Mouse (Mus musculus): ENCODE measurements around the gene Fry.
"Not testable (repeated sequence)": the region's sequence is repeated elsewhere in the genome, so short reads cannot be mapped to it uniquely, and the experiment has no call there.

The Fry gene

DNA sequence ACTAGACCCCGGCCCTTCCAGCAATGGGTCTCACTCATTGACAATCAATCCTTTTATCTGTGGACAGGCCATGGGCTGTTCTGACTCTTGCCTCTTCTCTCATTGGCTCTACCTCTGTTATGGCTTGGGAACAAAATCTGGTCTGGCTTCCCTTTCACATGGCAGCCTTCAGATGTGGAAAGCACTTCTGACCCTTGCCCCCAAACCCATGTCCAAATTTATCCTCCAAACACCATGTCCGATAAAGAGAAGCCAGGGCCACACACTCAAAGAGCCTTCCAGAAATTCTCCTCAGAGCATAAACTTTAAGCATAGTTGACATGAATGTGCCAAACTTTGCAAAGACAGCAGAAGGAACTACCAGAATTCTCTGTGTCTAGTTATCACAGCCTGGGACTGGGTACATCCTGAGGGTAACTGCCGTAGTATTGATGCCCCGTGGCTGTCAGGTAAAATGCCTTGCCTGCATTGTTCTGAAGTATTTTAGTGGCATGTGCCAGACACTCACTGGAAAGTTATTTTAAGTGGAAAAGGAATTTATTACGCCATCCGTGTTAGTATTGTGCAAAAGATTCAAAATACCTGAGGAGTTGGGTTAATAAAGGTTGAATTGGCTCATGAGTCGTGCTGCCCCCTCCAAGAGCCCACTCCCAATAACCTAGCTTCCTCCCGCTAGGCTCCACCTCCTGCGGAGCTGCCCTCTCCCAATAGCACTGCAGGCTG, 333.0 kb downstream of the Fry start:
- DNase-seq (ENCODE audit: low read depth, low spot score), result no peak

DNA sequence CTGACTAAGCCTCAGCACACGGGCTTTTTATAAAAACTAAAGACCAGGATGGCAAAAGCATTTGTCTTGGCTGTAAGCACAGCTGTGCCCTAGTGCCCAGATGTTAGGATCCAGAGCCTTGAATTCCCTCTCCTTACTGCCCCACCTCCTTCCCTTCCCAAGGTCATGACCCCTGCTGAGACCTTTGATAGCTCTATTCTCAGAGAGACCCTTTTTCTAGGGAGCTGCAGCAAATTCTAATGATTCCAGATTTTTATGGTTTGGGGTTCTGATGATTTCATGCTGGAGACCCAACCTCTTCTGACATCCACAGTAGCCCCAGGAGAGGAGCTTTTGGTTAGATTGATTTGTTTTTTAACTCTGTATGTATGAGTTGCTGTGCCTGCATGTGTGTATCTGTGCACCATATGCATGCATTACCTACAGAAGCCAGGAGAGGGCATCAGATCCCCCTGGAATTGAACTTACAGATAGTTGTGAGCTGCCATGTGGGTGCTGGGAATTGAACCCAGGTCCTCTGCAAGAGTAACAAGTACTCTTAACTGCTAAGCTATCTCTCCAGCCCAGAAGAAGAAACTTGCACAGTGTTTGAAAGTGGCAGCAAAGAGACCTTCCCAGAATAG, 333.7 kb downstream of the Fry start:
- no peak for DNase-seq (ENCODE audit: low read depth, low spot score)

DNA sequence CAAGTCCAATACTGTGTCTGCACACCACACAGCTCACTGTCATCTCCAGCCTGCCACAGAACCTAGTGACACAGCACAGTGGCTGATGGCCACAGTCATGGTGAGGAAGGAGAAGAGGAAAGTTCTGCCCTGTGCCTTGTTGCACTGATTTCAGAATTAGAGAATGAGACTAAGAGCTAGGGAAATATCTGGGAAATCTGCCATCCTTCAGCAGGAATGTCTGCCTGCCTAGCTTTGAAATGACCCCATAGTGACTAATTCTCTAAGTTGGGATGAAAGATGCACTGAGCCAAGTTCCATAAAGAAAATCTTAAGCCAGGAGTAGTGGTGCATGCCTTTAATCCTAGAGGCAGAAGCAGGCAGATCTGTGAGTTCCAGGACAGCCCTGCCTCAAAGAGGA, 334.2 kb downstream of the Fry start:
- no peak for DNase-seq (ENCODE audit: low read depth, low spot score)

DNA sequence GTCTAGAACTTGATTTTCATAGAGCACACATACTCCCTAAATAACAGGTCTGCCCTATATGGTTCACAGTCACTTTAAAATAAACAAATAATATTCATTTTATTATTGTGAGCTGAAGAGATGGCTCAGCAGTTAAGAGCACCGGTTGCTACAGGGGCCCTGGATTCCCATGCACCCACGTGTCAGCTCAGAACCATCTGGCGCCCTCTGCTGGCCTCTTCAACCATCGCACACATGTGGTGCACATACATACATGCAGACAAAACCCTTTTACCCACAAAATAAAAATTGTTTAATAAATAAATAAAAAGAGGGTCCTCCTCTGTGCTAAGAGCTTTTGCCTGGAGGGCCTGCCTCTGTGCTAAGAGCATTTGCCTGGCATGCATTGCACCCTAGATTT, 335.0 kb downstream of the Fry start:
- no peak for DNase-seq (ENCODE audit: low read depth, low spot score)

DNA sequence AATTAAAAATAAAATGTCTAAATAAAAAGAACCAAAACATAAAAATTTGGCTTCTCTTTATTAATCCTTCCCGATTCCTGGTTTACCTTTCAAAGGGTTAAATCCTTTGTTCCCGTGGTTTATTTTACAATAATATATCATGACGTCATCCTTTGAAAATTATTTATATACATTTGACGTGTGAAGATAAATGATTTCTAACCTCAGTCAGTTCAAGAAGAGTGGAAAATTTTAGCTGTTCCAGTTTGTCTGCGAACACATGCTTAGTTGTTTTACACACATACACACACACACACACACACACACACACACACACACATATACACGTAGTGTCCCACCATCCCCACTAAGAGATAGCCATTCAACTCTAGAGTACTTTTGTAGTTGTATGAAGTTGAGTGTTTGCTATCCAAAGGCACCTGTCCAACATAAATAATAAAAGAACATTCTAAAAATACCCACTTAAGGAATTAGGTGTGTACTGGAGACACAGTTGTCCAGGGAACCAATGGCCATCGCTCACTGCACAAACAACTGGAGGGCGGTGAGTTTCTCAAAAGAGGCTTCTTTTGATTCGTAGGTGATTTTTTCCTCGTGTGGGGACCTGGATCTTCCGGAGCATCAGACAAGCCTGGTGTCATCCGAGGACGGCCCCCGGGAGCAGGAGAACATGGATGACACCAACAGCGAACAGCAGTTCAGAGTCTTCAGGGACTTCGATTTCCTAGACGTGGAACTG, 338.9 kb downstream of the Fry start:
- no peak for DNase-seq (ENCODE audit: low read depth, low spot score)

DNA sequence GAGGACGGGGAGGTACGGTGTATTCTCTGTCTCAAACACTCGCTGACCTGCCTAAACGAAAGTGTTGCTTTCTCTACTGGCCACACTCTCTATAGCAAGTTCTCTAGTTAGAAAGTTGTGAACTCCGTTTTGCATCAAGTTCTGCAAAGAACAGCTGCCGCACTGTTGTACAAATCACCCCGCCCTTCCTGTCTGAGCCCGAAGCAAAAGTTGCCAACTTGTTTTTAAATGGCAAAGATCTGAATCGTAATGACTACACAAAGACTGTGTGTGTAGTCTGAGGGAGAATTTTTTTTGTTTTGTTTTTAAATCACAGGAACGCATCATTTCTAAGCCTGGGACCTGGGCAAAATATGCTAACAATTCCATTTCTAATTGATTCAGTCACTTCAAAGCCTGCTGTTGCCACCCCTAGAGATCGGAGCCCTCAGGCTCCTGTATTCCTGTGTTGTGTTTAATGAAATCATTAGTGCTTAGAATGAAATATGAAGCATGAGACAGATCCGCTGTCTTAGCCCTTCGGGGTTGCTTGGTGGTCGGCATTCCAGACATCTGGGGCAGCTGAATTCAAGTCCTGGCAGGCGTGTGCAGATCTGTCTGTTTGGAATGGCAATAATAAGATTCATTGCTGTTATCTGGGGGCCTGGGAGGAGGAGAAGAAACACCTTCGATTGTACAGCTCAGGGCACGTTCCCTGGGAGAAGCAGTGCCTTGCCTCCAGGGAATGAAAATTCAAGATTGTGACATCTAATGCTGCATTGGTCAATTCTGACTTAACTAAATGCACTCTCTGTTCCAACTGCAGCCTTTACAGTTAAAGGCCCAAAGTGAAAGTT, 339.7 kb downstream of the Fry start:
- DNase-seq (ENCODE audit: low read depth, low spot score), result no peak

DNA sequence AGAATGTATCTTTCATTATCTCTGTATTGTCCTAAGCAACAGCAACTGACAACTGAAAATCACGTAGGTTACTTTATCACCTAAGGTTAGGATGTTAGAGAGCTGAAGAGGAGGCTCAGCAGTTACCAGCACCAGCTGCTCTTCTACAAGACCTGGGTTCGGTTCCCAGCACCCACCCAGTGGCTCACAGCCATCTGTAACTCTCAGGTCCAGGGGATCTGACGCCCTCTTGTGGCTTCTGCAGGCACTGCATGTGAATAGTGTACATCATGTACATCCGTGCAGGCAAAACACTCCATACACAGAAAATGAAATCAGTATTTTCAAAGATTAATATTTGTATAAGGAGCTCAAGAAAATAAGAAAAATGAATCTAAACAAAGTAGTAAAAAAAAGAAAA, 341.4 kb downstream of the Fry start:
- no peak for DNase-seq (ENCODE audit: low read depth, low spot score)

DNA sequence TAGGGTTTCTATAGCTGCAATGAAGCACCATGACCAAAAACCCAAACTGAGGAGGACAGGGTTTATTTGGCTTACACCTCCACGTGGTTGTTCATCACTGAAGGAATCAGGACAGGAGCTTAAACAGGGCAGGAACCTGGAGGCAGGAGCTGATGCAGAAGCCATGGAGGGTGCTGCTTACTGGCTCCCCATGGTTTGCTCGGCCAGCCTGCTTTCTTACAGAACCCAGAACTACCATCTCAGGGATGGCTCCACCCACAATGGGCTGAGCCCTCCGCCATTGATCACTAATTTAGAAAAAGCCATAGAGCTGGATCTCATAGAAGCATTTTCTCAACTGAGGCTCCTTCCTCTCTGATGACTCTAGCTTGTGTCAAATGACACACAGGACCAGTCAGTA, 346.3 kb downstream of the Fry start:
- DNase-seq (ENCODE audit: low read depth, low spot score), result no peak

DNA sequence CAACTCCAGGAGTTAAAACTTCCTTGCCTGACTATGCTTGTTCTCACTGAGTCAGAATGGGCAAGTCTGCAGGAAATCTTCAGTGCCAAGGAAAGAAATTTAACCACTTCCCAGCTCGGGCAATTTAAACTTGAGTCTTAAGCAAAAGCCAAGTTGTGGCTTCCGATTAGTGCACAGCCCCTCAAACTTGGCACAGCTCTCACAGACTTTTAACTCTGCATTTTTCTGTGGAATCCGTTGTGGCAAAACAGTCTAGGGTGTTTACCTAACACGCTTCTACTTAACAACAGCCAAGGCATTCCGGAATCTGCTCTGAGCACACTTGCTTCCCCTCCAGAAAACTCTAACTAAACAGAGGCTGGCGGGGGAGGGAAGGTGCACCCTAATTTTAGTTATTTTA, 346.8 kb downstream of the Fry start:
- no peak for DNase-seq (ENCODE audit: low read depth, low spot score)

DNA sequence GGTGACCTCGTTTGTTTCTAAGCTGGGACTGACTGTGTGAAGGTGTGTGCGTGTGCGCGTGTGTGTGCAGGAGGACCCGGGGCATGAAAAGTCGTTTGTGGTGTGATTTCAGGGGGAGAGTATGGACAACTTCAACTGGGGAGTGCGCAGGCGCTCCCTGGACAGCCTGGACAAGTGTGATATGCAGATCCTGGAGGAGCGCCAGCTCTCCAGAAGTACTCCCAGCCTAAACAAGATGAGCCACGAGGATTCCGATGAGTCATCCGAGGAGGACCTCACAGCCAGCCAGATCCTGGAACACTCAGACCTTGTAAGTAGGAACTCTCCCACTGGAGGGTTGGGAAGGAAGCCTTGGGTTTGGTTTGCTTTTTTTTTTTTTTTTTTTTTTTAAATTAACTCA, 347.7 kb downstream of the Fry start:
- DNase-seq (ENCODE audit: low read depth, low spot score), result no peak

DNA sequence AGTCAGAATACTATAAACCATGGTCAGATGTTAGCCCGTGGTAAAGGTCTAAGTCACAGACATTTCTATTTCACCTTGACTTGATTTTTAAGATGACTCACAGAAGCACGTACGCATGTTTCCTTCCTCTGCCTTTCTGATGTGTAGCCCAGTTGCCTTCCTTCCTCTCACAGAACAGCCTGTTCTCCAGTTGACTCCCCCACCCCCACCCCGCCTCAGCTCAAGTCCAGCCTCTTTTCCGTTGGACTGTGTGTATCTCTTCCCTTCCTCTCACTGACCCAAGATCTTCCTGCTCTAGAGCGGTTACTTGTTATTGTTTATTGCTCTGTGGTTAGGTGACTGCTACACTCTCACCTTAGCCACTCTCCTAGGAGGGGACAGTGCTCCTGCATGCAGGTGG, 350.0 kb downstream of the Fry start:
- no peak for DNase-seq (ENCODE audit: low read depth, low spot score)

DNA sequence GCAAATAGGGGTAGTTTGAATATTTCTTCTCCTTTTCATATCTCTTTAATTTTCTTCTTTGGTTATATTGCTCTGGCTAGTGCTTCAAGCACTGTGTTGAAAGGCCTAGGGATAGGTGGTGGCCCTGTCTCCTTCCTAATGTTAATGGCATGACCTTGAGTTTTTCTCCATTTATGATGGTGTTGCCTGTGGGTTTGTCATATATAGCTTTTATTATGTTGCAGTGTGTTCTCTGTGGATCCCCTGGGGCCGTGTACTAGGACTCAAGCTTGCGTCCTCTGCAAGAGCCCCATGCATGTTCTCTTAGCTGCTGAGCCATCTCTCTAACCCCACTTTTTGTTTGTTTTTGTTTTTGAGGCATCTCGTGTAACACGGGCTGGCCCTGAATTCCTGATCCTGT, 358.9 kb downstream of the Fry start:
- no peak for DNase-seq (ENCODE audit: low read depth, low spot score)

DNA sequence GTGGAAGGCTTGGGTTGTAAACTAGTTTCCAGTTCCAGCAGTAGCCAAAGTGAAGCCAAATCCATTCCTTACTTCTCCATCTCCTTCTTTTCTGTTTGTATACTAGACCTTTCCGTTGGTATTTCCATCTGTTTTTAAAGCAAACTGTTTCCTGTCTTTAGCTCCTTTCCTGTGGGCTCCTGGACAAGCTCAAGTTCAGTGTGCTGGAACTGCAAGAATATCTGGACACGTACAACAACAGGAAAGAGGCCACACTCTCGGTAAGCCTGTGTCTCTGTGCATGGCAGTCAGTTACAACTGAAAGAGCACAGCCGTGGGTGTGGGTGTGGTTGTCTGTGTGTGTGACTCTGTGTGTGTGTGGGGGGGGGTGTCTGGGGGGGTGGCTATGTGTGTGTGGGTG, 360.2 kb downstream of the Fry start:
- no peak for DNase-seq (ENCODE audit: low read depth, low spot score)

DNA sequence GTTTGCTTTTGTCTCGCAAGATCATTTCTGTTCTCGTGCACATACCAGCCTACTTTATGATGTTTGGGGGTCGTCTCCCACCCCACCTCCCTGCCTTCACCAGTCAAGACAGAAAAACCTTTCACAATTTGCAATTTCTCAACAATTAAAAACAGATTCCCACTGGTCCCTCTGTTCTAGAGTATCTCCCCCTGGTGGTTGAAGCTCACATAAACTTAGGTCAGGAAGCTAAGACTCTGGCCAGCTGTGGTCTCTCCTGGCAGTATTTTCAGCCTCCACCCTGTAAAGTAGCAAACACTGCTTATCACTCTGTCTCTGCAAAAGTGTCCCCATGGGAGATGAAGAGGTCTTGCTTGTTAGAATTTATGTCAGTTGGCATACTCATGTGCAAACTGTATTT, 366.8 kb downstream of the Fry start:
- no peak for DNase-seq (ENCODE audit: low read depth, low spot score)

DNA sequence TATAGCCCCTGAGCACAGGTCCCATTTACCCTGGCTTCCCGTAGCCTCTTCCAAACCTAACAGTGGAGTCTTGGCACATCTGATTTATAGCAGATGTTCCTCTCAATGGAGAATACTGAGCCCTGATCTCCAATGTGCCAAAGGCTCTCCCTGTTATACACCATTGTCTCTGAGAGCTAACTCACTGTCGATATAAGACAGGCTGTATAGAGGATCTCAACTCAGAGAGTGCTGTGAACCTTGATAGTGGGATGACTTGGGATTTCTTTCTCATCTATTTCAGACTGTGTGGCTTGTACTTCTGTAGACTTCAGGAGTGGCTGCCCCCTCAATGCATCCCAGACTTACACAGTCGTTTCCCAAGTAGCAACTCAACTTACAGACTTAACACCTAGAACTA, 371.8 kb downstream of the Fry start:
- no peak for DNase-seq (ENCODE audit: low read depth, low spot score)

DNA sequence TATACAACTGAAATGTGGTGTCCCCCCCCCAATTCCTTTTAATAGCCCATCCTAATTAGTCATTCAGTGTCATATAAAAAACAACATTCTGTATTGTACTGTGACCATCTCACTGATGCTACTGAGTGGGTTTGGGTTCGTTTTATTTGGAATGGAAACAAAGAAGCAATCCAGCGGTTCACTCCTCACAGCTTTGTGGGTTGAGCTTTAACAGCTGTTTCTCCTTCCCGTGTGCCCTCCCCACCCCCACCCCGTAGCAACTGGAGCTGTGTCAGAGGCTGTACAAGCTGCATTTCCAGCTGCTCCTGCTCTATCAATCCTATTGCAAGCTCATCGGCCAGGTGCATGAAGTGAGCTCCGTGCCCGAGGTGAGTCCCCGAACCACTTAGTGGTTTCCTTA, 372.4 kb downstream of the Fry start:
- DNase-seq (ENCODE audit: low read depth, low spot score), result no peak

DNA sequence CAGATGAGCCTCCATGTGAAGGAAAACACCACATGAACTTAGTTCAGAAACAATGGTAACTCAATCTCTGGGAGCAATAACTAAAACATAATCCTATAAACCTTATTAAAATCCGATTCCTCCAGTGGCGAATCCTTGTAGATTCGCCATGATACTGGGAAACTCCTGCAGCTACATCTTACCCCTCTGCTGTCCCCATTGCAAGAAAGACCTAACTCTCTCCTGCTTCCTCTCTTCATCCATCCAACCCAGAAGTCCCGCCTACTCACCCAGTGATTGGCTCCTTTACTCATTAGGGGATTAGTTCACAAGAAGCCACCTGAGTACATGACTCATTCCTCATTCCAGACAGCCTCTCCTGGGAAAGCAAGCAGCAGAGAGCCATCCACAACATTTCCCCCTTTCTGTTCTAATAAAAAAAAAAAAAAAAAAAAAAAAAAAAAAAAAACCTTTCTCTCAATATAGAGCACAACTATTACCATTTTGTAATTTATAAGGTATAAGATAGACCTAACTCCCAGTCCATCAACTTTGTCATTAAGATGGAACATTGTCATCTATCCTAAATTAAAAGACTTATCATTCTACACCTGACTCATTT, 373.2 kb downstream of the Fry start:
- not testable (repeated sequence) for DNase-seq (ENCODE audit: low read depth, low spot score)

DNA sequence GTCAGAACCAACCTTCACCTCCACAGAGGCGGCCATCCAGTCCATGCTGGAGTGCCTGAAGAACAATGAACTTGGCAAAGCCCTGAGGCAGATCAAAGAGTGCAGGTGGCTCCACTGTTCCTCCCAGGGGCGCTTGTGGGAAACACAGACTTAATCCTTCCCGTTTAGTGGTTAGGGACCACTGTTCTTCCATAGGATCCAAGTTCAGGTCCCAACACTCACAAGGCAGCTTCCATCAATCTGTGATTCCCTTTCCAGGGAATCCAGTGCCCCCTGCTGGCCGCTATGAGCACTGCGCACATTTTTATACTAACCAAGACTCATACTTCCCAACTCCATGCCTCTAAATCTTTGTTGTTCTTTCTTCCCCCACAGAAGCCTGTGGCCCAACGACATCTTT, 377.3 kb downstream of the Fry start:
- no peak for DNase-seq (ENCODE audit: low read depth, low spot score)

DNA sequence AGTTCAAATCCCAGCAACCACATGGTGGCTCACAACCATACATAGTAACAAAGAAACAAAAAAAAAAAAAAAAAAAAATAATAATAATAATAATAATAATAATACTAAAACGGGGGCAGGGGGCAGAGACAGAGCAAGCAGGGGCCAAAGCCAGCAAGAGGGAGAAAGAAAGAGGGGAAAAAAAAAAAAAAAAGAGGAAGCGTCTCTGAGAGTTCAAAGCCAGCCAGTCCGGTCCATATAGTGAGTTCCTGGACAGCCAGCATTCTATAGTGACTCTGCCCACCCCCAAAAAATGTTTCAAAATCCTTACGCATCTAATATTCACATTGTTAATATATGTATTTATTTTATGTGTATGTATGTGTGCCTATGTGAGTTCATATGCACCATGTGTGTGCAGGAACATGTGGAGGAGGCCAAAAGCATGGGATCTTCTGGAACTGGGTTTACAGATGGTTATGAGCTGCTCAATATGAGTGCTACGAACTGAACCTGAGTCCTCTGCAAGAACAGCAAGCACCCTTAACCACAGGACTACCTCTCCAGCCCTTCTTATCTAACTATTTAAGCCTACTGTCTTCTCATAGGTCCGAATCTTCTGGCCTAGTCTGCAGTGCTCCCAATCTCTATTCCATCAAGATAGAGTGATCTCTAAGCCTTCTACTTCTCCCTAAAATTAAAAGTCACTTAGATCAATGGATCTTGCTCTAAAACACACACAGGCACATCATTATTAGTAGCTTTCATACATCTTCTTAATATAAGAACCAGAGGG, 392.2 kb downstream of the Fry start:
- DNase-seq (ENCODE audit: low read depth, low spot score), result no peak

DNA sequence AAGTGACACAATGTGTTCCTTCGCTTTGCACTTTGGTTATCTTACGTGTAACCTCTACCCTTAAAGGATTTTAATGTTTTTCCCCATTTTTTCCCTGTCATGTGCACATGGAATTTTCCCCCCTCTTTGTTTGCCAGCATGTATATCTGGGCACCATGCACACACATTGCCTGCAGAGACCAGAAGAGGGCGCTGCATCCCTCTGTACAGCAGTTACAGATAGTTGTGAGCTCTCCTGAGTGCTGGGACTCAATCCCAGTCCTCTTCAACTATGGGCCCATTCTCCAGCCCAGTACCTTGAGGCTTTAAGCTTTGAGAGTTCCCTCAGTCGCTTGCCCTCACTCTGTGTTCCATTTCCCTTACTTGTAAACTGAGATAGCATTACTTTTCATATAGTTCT, 394.8 kb downstream of the Fry start:
- DNase-seq (ENCODE audit: low read depth, low spot score), result no peak

DNA sequence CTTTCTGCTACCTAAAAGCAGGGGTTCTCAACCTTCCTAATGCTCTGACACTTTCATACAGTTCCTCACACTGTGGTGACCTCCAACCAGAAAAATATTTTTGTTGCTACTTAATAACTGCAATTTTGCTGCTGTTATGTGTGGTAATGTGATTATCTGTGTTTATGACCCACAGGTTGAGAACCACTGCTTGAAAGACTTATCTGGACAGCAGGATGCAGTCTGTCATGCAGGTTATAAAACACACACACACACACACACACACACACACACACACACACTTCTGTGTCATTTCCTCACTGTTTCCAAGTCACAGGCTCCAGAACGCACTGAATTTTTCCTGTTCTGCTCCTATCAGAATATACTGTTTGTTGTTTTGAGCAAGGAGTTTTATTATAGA, 395.6 kb downstream of the Fry start:
- DNase-seq (ENCODE audit: low read depth, low spot score), result no peak

Measured in retina, adult 2 months (tissue).